Mouse (Mus musculus): ENCODE data around the gene Lman2l. TPM values are rescaled to one million over a fixed set of nuclear protein-coding genes. Genes with fewer than 3 reads are reported as not detected.

Gene Lman2l
- total RNA-seq (2021) = 10 to 100 TPM; 37.8 to 40.5 TPM

DNA sequence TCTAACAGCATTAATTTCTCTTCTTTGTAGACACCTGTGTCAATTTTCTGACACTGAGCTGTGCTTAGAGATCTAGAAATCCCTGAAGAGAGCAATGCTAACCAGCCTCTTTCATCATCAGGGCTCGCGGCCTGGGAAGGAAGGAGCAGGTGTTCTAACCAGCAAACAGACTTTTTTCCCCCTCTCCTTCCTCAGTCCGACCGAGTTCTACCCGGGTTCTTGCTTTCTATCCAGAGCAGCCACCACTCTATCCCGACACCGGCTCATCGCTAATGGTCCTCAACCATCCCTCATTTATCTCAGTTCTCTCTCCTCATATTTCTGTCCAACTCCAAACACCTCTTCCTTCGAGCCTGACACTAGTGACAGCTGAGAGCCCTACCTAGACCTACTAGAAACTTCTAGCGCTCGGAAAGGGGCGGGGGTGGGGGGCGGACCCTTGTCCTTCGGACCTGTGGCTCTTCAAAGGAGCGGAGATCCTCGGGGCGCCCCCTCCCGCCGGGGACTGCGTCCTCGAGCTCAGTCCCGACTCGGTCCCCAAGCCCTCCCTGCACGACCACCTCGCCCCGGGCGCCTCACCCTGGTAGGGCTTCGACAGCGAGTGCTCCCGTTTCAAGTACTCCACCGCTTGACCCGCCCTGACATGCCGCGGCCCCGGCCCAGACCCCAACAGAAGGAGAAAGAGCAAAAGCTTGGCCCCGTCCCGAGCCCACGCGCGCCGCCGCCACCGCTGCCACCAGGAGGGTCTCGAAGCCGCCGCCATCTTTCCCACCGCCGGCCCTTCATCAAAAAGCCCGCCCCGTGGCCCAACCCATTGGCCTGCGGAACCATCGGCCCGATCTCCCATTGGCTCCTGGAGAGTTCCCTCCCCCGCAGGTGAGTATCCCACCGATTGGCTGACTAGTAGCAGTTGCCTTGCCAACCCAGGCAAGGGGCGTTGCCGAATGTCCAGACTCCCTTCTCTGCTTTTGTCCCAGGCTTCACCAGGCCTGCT, at the start of gene Lman2l:
Gene Lman2l, minus strand, starts transcription at position 801 of the 994 bp plus-strand sequence.
- intact Hi-C loops (cut with DNase I) = no loop called here

DNA sequence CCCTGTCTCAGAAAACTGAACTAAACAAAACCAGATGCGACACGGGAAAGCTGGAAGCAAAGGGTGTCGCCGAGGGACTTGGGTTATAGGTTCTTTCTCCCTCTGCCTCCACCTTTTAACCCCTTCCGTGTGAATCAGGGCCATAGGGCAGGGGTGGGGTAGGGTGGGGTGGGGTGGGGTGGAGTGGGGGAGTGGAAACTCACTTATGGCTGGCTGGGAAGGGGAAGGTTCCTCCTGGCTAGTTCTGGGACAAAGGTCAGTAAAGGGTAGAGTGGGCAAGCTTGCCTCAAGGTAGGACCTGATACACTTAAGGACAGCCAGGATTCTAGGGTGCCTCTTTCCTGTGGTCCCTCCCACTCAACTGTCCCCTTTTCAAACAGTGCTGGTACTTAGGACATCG, 48.2 kb upstream of the Lman2l start:
- intact Hi-C loops (cut with DNase I) = no loop called here
- DNase-seq (ENCODE audit: extremely low spot score in 1 of 2, low spot score in 2 of 2) = no peak

More for the DNA sequence above, at the start of gene Lman2l:
- DNase-seq (ENCODE audit: extremely low spot score in 1 of 2, low spot score in 2 of 2) = peak; percentile 98 to 99

DNA sequence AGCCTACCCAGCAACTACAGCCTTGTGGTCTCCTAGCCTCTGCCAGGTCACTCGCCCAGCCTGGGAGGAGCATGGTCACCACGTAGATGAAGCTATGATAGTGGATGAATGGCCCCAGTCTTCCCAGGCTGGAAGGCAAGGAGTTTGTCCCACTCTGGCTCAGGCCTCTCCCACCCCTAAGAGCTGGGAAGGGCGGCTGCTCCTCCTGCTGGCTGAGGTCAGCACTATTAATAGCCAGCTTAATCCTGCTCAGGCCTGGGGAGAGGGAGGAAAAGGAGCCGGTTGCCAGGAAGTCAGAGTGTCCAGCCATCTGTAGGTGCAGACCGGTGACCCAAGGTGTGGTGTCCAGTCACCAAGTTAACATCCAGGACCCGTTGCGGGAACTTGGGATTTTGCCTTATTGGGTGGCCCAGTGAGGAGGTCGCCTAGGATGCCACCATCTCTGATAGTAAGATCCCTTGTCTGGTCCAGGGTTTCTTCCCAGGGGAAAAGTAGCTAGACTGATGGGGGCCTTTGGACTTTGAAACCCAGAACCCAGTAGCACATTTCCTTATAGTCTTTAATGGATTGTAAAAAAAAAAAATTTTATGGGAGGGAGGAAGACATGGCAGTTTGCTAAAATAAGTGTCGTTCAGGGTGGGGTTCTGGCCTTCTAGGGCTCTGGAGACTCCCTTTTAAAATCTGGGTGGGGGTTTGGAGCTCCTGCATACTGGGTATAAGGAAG, 47.5 kb upstream of the Lman2l start:
- DNase-seq (ENCODE audit: extremely low spot score in 1 of 2, low spot score in 2 of 2) = peak in 1 of 2 experiments; percentile 67
- intact Hi-C loops (cut with DNase I) = no loop called here

DNA sequence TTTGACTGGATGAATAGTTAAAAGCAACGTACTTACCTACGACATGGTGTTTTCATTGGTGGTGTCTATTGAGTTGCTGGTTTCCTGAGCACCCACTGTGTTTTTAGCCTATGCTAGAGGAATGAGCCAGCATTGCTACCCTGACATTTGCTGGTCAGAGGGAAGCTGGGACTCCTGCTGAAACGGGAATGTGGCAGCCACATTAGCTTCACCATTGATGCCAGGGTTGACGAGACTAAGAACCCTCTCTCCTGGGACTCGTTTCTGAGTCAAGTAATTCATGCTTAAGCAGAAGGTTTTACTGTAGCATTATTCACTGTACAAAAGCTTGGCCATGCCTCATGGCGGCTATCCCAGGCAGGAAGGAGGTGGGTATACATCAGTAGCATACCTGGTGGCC, 44.6 kb upstream of the Lman2l start:
- intact Hi-C loops (cut with DNase I) = no loop called here
- DNase-seq (ENCODE audit: extremely low spot score in 1 of 2, low spot score in 2 of 2) = no peak

DNA sequence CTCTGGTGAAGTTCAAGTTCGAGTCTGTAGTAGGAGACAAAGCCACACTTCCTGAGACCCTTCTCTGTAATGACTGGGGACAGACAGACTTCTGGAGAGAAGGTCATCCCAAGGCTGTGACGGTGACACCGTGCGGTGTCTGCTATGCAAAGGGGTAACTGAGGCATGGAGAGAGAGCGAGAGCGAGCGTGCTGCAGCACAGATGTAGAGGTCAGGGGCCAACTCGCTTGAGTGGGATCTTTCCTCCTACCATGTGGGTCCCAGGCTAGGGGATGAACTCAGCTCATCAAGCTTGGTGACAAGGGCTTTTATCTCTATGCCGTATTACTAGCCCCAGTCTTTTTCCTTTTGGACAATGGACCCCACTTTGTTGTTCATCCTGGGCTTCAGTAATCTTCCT, 42.0 kb upstream of the Lman2l start:
- DNase-seq (ENCODE audit: extremely low spot score in 1 of 2, low spot score in 2 of 2) = no peak
- intact Hi-C loops (cut with DNase I) = no loop called here

DNA sequence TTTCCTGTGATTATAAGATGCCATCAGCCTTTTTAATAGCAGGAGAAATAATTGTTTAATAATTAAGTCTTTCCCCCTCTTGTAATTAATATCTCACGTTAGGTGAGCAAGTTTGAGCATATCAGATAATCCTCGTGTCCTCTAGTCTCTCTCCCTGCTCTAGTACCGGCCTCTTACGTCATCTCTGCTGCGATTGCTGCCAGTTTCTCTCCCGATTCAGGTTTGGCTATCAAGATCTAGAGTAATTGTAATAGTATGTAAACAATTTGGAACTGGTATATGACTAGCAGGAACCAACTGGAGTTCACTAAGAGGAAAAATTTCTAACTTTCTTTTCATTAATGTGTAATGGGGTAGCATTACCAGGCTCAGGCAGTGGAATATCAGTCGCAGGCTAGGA, 40.0 kb upstream of the Lman2l start:
- intact Hi-C loops (cut with DNase I) = no loop called here
- no peak for DNase-seq (ENCODE audit: extremely low spot score in 1 of 2, low spot score in 2 of 2)

DNA sequence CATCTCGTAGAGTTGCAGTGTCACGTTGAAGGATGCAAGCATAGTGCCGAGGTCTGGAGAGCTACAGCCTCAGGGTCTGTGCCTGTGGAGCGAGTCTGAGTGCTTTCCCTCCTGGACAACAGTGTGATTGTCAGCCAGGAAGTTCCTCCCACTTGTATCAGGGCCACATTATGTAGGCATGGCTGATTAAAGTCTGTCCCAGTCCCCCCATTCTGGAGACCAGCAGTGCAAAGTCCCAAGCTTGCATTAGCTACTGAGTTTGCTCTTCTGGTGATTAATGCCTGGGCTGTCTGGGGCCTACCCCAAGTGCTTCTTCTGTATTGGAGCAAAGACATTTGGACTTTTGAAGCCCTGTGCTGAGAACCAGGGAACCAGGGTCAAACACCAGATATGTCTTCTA, 38.8 kb upstream of the Lman2l start:
- intact Hi-C loops (cut with DNase I) = no loop called here
- DNase-seq (ENCODE audit: extremely low spot score in 1 of 2, low spot score in 2 of 2) = no peak

DNA sequence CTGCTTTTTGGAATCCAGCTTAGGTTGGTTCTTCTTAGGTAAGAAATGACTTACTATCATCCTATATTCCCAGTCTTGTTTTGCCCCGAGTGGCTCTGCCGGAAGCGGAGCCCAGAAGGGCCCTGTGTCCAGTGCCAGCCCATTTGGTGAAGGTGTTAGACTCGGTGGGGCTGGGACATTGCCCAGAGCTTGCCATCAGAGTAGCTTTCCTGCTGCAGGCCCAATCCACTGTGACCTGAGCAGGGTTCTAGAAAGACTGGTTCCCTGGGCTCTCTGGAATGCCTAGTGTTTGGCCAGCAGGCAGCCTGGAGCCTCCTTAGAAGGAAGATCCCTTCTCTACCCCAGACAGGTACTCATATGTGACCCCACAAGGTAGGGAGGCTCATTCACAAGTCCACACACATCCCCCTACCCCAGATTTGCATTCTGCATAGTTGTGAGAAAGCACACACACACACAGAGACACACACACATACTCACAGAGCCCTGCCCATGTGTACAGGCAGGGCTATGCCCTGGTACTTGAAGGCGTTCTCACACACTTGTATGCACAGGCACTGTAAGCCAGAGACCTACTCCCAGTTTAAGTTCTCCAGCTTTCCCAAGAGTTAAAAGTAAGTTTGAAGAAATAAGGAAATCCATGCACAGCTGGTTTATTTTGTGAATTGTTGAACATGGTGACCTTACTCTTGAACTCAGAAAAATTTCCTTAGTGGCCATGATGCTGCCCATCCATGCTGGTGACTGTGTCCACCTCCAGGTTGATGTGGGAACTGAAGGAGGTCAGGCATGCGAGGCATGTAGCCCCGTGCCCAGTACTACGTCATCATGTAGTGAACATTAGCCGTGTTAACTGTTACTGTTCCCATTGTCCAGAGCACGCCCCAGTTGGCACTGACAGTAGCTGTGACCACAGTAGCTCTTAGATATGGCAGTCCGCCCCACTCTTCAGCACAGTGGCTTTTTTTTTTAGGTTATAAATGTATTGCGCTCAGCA, 35.1 kb upstream of the Lman2l start:
- DNase-seq (ENCODE audit: extremely low spot score in 1 of 2, low spot score in 2 of 2) = no peak
- intact Hi-C loops (cut with DNase I) = loop anchor here (10.0 kb wide), 1 partner anchor 115 kb away; the partner anchor contains the start of gene Kansl3

DNA sequence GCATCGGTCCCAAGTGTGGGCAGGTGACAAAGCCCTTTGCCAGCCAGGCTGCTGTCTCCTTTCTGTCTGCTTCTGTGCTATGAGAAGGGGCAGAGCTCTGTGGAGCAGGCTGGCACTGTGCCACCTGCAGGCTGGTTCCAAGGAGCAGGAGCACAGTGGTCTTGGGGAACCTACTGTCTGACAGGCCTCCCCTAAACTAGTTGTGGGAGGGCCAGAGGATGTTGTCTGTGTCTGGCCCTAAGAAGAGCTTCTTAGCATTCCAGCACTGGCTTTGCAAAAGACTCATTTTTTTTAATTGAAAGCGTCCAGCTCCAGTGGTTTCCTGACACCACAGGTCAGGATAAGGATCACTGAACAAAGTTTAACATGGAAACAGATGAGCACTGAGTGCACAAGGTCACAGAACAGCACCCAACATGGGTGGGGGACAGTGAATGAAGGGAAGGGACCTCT, 33.3 kb upstream of the Lman2l start:
- intact Hi-C loops (cut with DNase I) = loop anchor here (10.0 kb wide), 1 partner anchor 114 kb away; the partner anchor contains the start of gene Kansl3
- DNase-seq (ENCODE audit: extremely low spot score in 1 of 2, low spot score in 2 of 2) = no peak

DNA sequence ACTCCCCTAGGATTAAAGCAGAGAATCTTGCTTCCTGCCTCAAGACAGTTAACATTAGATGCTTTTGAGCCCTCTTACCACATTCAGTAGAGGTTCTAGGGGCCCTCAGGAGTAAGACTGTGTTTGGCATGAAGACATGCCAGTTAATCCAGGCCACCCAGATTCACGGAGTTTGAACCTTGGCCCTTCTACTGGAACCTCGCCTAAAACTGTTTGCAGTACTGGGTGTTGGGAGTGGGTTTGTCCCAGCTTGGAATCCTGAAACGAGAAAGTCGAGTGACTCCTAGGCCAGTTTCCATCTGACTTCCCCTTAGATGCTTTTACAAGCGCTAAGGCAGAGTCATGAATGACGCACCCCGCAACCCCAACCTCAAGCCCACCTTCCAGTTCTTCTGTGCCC, 31.4 kb upstream of the Lman2l start:
- DNase-seq (ENCODE audit: extremely low spot score in 1 of 2, low spot score in 2 of 2) = no peak
- intact Hi-C loops (cut with DNase I) = loop anchor here (10.0 kb wide), 1 partner anchor 112 kb away; the partner anchor contains the start of gene Kansl3

DNA sequence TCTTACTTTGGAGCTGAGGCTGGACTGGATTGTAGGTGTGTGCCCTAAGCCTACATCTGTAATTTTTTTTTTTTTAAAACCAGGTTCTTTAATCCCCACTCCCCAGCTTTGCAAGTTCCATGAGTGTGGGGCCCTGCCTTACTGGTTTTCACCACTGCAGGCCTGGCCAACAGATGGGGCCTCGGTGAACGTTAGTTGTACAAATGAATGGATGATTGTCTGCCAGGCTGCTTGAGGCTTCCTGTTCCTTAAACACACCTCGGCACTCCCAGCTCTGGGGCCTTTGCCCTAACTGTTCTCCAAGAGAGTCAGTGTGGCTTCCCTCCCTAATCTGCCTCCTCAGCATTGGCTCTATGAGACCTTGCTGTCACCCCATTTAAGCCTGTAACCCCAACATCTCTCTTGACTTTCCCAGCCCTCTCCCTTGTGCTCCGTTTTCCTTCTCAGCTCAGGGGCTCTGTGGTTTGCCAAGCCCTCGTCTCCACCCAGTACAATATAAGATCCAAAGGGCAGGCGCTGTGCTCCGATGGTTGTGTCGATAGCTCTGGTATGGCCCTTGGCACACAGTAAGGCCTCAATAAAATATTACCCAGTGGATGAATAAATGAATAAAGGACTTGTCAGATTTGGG, 30.5 kb upstream of the Lman2l start:
- DNase-seq (ENCODE audit: extremely low spot score in 1 of 2, low spot score in 2 of 2) = no peak

DNA sequence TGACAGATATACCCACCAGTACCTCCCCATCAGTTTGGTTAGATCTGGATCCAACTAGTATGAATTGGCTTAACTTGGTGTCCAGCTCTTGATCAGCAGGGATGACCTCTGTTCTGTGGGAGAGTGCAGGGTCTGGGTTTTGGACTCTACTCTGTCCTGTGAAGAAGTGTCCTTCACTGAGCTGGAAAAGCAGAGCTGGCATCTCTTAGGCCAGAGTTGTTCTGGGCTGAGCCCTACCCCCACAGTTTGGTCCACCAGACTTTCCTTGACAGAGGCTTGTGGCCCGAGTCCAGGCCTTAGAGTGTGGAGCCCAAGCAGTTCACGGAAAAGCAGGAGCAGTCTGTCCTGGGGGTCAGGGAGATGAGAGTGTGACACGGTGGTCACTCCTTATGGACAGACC, 29.6 kb upstream of the Lman2l start:
- no peak for DNase-seq (ENCODE audit: extremely low spot score in 1 of 2, low spot score in 2 of 2)
- intact Hi-C loops (cut with DNase I) = loop anchor here (5.0 to 10.0 kb wide), 2 partner anchors 42 to 110 kb away; partner anchors contain the start of gene Kansl3

More for the DNA sequence above, 30.5 kb upstream of the Lman2l start:
- intact Hi-C loops (cut with DNase I) = loop anchor here (10.0 kb wide), 1 partner anchor 111 kb away; the partner anchor contains the start of gene Kansl3

DNA sequence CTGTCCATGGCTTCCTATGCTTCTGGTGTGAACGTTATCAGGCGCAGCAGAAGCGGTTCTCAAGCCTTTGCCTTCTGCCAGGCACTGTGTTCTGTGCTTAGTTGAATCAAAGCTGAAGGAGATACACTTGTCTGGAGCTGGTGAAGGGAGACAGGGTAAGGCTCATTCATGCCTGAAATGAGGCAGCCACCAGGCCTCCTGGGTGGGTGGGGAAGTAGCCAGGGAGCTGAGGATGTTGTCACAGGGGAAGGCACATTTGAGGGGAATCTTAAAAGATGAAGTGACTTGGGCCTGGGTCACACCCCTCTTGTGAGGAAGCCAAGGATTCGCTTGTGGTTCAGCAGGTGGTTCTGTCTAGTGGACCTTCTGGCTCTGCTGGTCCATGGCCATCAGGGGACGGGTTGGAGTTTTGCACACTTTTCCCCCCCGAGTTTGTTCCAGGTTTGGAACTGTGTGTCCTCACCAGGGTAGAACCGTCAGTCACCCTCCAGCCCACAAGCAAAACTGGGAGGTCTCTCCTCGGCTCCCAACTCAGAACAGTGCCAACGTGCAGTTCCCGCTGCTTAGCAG, 28.2 kb upstream of the Lman2l start:
- intact Hi-C loops (cut with DNase I) = loop anchor here (5.0 to 10.0 kb wide), 2 partner anchors 41 to 108 kb away; partner anchors contain the start of gene Kansl3

DNA sequence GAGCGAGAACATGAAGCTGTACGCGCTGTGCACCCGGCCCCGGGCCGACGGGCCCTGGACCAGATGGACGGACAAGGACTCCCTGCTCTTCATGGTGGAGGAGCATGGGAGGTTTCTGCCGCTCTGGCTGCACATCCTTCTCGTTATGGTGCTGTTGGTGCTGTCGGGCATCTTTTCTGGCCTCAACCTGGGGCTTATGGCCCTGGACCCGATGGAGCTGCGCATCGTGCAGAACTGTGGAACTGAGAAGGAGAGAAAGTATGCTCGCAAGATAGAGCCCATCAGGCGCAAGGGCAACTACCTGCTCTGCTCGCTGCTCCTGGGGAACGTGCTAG, 27.0 kb upstream of the Lman2l start:
- intact Hi-C loops (cut with DNase I) = loop anchor here (5.0 to 10.0 kb wide), 2 partner anchors 40 to 107 kb away; partner anchors contain the start of gene Kansl3
- DNase-seq (ENCODE audit: extremely low spot score in 1 of 2, low spot score in 2 of 2) = no peak

More for the DNA sequence above, 28.2 kb upstream of the Lman2l start:
- DNase-seq (ENCODE audit: extremely low spot score in 1 of 2, low spot score in 2 of 2) = no peak

DNA sequence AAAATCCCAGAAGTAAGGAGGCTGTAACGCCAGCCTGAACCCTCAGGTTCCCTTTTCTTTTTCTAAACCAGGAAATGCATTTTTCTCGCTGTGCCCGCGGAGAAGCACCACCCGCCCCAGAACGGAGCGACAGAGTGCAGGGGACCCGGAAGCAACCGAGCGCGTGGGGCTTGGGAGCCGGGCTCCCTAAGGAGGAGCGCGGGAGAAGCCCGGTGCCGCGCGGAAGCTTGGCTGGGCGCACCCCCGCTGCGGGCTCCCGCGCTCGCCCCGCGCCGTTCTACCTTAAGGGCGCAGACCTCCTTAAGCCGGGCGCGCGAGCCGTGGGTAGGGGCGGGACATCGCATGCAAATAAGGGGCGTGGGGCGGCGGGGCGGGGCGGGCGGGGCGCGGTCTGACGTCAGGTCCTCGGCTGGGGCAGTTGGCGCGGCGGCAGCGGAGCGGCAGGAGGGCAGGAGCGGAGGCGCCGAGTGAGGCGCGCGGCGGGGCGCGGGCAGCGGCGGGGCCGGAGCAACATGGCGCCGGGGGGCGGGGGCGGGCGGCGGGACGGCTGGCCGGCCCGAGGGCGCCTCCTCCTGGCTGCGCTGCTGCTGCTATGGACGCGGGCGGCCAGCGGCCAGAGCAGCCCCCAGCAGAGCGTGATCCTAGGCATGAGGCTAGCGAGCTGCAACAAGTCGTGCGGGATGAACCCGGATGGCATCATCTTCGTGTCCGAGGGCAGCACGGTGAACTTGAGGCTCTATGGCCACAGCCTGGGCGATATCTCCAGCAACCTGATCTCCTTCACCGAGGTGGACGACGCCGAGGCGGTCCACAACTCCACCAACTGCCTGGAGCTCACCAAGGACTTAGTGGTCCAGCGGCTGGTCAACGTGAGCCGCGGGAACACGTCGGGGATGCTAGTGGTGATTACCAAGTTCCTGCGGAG, 26.4 kb upstream of the Lman2l start, which contains the start of gene Cnnm4:
Gene Cnnm4, plus strand, starts transcription at position 440 of the 925 bp plus-strand sequence.
- DNase-seq (ENCODE audit: extremely low spot score in 1 of 2, low spot score in 2 of 2) = peak; percentile 77 to 94
- intact Hi-C loops (cut with DNase I) = loop anchor here (5.0 to 10.0 kb wide), 2 partner anchors 39 to 107 kb away; partner anchors contain the start of gene Kansl3

DNA sequence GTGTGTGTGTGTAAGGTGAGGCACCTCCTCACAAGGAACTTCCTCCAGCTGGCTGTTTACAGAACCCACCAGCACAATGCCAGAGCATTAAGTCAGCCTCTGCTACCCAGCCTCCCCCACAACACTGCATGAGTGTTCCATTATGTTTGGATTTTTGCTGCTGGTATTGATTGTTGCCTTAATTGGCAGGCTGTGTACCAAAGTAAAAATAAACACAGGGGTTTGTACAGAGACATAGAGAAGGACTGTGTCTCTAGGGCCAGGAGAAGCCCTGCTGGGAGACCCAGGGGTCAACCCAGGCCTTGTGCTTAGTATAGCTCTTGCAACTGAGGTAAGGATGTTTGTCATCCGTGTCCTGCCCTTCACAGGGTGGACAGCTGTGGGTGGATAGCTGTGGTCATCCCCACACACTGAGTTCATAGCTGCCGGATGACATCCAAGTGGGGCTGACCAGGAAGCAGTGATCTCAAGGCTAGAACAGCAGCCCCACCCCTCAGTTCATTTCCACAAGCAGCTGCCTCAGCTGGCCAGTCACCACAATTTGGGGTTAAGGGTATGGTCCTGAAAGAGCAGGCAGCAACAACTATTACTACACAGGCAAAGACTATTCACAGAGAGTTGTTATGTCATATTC, 24.9 kb upstream of the Lman2l start:
- no peak for DNase-seq (ENCODE audit: extremely low spot score in 1 of 2, low spot score in 2 of 2)
- intact Hi-C loops (cut with DNase I) = loop anchor here (5.0 to 10.0 kb wide), 2 partner anchors 38 to 105 kb away; partner anchors contain the start of gene Kansl3
